In the genomic region with DNA sequence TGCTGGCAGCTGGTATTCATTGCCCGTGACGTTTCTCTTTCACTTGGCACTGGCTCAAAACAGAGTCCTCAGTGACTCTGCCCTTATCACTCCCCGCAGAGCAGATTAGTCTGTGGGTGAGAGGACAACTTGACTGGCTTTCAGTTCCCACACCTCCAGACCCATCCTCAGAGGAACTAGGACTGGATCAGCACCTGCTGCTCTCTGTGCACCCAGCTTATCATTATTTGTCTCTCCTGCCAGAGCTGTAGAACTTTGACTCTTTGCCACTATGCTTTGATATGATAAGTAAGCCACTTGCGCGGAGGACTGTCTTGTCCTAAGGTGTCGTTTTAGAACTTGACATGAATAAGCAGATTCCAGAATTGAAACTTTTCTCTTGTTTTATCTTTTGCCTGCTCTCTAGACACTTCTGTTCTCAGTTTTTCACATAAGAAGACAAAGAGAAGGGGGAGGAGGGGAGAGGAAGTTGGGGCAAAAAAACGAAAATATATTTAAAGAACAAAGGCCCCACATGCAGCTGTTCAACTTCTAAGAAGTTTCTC, we compare ENCODE assay signal across 8 mouse cellular contexts. TPM values are rescaled to one million over a fixed set of nuclear protein-coding genes. Genes with fewer than 3 reads are reported as not detected.
DNase-seq lines count a peak whose midpoint lies in the region; ATAC-seq lines count a peak whose summit lies in the region.

No protein-coding gene starts in this region.

- no peak for ATAC-seq in intestine, embryonic 14.5 days (replicated peaks; ENCODE audit: low FRiP score, low TSS enrichment, low read depth)
- ATAC-seq in cerebellum, adult (ENCODE audit: insufficient number of reproducible peaks, low FRiP score, low TSS enrichment) = no peak
- ATAC-seq in forebrain, embryonic 13.5 days = no peak

- H3K27me3 ChIP-seq in intestine, embryonic 14.5 days (replicated peaks; ENCODE audit: control insufficient read depth, insufficient read depth, low read length) = no peaks in the 10 kb centered on the region
- no peaks in the 10 kb centered on the region for H3K27me3 ChIP-seq in forebrain, embryonic 13.5 days

- H3K4me2 ChIP-seq in intestine, embryonic 14.5 days (ENCODE audit: low read length) = no peak overlapping the region
- H3K4me2 ChIP-seq in forebrain, embryonic 13.5 days = no peak overlapping the region

- H3K36me3 ChIP-seq in intestine, embryonic 14.5 days (ENCODE audit: control insufficient read depth, insufficient read depth, low read length) = no peaks in the 10 kb centered on the region
- no peaks in the 10 kb centered on the region for H3K36me3 ChIP-seq in forebrain, embryonic 13.5 days (ENCODE audit: poor library complexity, severe bottlenecking)

- peak overlapping the region; percentile 22; the same call in 1 of the 2 replicates for H3K27ac ChIP-seq in intestine, embryonic 14.5 days (ENCODE audit: low read depth)
- no peak overlapping the region for H3K27ac ChIP-seq in forebrain, embryonic 13.5 days

- 60% methylated on average over 7 of the region's 7 CpGs for WGBS in intestine, embryonic 14.5 days
- 72% methylated on average over 7 of the region's 7 CpGs for WGBS in forebrain, embryonic 13.5 days

- H3K9ac ChIP-seq in intestine, embryonic 14.5 days (ENCODE audit: low read length) = no peak overlapping the region
- H3K9ac ChIP-seq in forebrain, embryonic 13.5 days = no peak overlapping the region

- H3K4me3 ChIP-seq in intestine, embryonic 14.5 days (ENCODE audit: low read depth, low read length) = no peak overlapping the region
- no peak overlapping the region for H3K4me3 ChIP-seq in forebrain, embryonic 13.5 days

- H3K4me1 ChIP-seq in intestine, embryonic 14.5 days (replicated peaks; ENCODE audit: control insufficient read depth, insufficient read depth, low read length) = peaks cover 15% of the 10 kb centered on the region; the same call in 1 of the 2 replicates
- no peaks in the 10 kb centered on the region for H3K4me1 ChIP-seq in forebrain, embryonic 13.5 days

- intact Hi-C loops in gastrocnemius, postnatal 14 days (cut with DNase I; ENCODE audit: low total_unique reads) = no loop called here

- H3K9me3 ChIP-seq in intestine, embryonic 14.5 days (ENCODE audit: control insufficient read depth, low read length) = no peaks in the 10 kb centered on the region
- no peaks in the 10 kb centered on the region for H3K9me3 ChIP-seq in forebrain, embryonic 13.5 days (replicated peaks)

- peak; percentile 75 for DNase-seq in CD4-positive helper T cell, adult 2 months (ENCODE audit: low read depth, low spot score)
- peak; percentile 38 for DNase-seq in NIH3T3 (ENCODE audit: low read depth)
- no peak for DNase-seq in intestine, embryonic 14.5 days (ENCODE audit: low spot score)
- DNase-seq in lung, postnatal 25 days (ENCODE audit: low spot score) = peak; percentile 51
- DNase-seq in cerebellum, adult 11-12 months = no peak
- no peak for DNase-seq in gastrocnemius, postnatal 14 days

RNA-seq across cellular contexts. Expression of a gene that starts 30.9 kb away (rescaled TPM):
- polyA plus RNA-seq in intestine, embryonic 14.5 days (2014; fragmentation: Nextera tagmentation; extraction: Ambion mirVana) = 78.7 and 82.5 TPM in 2 replicates
- total RNA-seq in gastrocnemius, postnatal 14 days (2021) = 10 to 100 TPM; 39.8 to 41.0 TPM
- 42.7 and 43.6 TPM in 2 replicates for polyA plus RNA-seq in forebrain, embryonic 13.5 days (2015; fragmentation: Nextera tagmentation; extraction: Ambion mirVana)

Comparison
In these comparisons a context has a peak if more than half of its experiments do, and no peak if none do; other contexts are left out.
1. DNase-seq: peak in CD4-positive helper T cell, adult 2 months (single experiment), NIH3T3 (single experiment) and lung, postnatal 25 days (single experiment); none in intestine, embryonic 14.5 days (single experiment), cerebellum, adult 11-12 months (single experiment) and gastrocnemius, postnatal 14 days (single experiment).